Mouse (Mus musculus): ENCODE data around the gene Gm42688. TPM values are rescaled to one million over a fixed set of nuclear protein-coding genes. Genes with fewer than 3 reads are reported as not detected.

Gm42688 gene
- polyA plus RNA-seq, 1 experiment from 2014 or later, result 4.9 TPM

DNA sequence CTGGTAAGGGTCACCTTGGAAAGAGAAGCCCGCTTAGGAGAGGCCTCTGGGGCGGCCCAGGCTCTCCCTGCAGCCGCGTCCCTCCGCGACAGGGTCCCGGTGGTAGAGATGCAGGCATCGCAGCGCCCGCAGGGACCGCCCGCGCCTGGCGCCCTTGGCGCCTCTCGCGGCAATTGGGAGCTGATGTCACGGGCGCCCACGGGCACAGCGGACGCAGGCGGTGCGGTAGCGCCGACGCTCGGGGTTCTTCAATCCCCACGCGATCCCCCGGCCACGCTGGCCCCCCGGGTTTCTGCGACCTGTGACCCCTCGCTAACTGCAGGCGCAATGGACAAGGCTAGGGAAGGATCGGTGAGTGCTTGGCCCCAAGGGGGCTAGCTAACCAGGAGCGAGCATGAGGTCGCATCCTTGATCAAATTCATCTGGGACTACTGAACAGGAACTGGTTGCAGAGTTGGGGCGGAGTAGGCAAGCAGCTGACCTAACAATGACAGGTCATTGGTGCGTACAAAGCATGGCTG lies 40.9 kb downstream of the Gm42688 start:
- Histone ChIP-seq H3K9ac (replicated peaks; ENCODE audit: low read depth, low read length) (peak overlapping the region; percentile 64), H3K4me1 (replicated peaks; ENCODE audit: control insufficient read depth, insufficient read depth, low read length) (peaks cover 17% of the 10 kb centered on the region), H3K36me3 (ENCODE audit: control insufficient read depth, insufficient read depth) (no peaks in the 10 kb centered on the region), H3K27ac (ENCODE audit: low read length) (no peak overlapping the region), H3K4me2 (ENCODE audit: low read length) (peak overlapping the region; percentile 72), H3K27me3 (replicated peaks; ENCODE audit: control insufficient read depth, insufficient read depth, low read length) (peaks cover 2% of the 10 kb centered on the region), H3K9me3 (ENCODE audit: control insufficient read depth, low read length) (no peaks in the 10 kb centered on the region), H3K4me3 (replicated peaks; ENCODE audit: low read length) (peak overlapping the region; percentile 39)
- ATAC-seq, result peak; percentile 37
- 4% methylated on average over 41 of the region's 41 CpGs for WGBS

DNA sequence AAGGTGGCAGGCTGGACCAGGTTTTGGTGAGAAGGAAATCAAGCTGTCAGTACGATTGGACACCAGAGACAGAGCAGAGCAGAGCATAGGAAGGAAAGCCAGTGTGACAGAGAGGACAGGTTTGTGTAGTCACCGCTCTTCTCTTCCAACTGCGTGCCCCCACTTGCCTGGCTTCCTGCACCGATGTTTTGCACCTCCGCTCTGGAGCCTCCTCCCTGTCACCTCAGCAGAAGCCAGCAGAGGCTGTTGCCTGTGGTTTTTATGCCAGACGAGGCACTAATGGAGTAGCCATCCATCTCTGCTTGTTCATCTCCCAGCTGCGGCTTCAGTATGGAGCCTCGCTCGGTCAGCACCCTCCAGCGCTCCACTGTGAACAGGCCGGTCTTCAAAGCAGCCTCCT lies 41.5 kb downstream of the Gm42688 start:
- Histone ChIP-seq H3K4me1 (replicated peaks; ENCODE audit: control insufficient read depth, insufficient read depth, low read length) (peaks cover 11% of the 10 kb centered on the region), H3K27me3 (replicated peaks; ENCODE audit: control insufficient read depth, insufficient read depth, low read length) (no peaks in the 10 kb centered on the region; the same call in 1 of the 2 replicates), H3K36me3 (ENCODE audit: control insufficient read depth, insufficient read depth) (no peaks in the 10 kb centered on the region)

DNA sequence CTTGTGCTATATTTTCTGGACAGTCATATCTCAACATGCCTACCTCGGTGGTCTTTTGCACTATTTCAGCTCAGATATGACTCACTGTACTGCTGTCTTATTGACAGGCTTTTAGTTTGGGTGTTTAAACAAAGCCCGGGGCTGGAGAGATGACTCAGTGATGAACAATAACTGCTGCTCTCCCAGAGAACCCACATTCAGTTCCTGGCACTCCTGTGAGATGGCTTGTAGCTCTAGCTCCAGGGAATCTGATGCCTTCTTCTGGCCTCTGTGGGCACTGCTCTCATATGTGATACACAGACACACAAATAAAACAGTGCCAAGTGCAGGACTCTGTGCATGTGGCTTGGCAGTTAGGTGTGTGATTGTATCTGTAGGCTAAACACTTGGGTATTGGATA lies 43.8 kb downstream of the Gm42688 start:
- 77% methylated on average over 2 of the region's 2 CpGs for WGBS
- ATAC-seq, result no peak
- H3K9me3 ChIP-seq (ENCODE audit: control insufficient read depth, low read length), result no peaks in the 10 kb centered on the region
- H3K36me3 ChIP-seq (ENCODE audit: control insufficient read depth, insufficient read depth), result no peaks in the 10 kb centered on the region
- no peak overlapping the region for H3K9ac ChIP-seq (replicated peaks; ENCODE audit: low read depth, low read length)
- no peak overlapping the region for H3K4me3 ChIP-seq (replicated peaks; ENCODE audit: low read length)
- no peak overlapping the region for H3K27ac ChIP-seq (ENCODE audit: low read length)
- no peak overlapping the region for H3K4me2 ChIP-seq (ENCODE audit: low read length)
- H3K4me1 ChIP-seq (replicated peaks; ENCODE audit: control insufficient read depth, insufficient read depth, low read length), result peaks cover 8% of the 10 kb centered on the region
- no peaks in the 10 kb centered on the region; the same call in 1 of the 2 replicates for H3K27me3 ChIP-seq (replicated peaks; ENCODE audit: control insufficient read depth, insufficient read depth, low read length)

More for the DNA sequence above, 41.5 kb downstream of the Gm42688 start:
- 66% methylated on average over 11 of the region's 11 CpGs for WGBS
- Histone ChIP-seq H3K9me3 (ENCODE audit: control insufficient read depth, low read length) (no peaks in the 10 kb centered on the region), H3K4me3 (replicated peaks; ENCODE audit: low read length) (no peak overlapping the region), H3K27ac (ENCODE audit: low read length) (no peak overlapping the region), H3K9ac (replicated peaks; ENCODE audit: low read depth, low read length) (no peak overlapping the region), H3K4me2 (ENCODE audit: low read length) (no peak overlapping the region)
- no peak for ATAC-seq

DNA sequence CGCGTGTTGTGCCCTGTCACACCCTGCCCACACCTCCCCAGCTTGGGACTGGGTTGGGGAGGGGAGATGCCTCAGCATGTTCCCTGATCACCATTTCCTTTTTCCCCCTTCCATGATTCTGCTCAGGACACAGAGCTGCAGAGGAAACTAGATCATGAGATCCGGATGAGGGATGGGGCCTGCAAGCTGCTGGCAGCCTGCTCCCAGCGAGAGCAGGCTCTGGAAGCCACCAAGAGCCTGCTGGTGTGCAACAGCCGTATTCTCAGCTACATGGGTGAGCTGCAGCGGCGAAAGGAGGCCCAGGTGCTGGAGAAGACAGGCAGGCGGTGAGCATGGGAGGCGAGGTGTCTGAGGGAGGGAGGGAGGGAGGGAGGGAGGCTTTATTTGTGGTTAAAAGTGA lies 44.4 kb downstream of the Gm42688 start:
- H3K27ac ChIP-seq (ENCODE audit: low read length), result no peak overlapping the region
- H3K36me3 ChIP-seq (ENCODE audit: control insufficient read depth, insufficient read depth), result no peaks in the 10 kb centered on the region
- ATAC-seq, result no peak
- no peaks in the 10 kb centered on the region; the same call in 1 of the 2 replicates for H3K27me3 ChIP-seq (replicated peaks; ENCODE audit: control insufficient read depth, insufficient read depth, low read length)
- no peak overlapping the region for H3K4me2 ChIP-seq (ENCODE audit: low read length)
- H3K4me3 ChIP-seq (replicated peaks; ENCODE audit: low read length), result no peak overlapping the region
- H3K9me3 ChIP-seq (ENCODE audit: control insufficient read depth, low read length), result no peaks in the 10 kb centered on the region
- no peak overlapping the region for H3K9ac ChIP-seq (replicated peaks; ENCODE audit: low read depth, low read length)
- H3K4me1 ChIP-seq (replicated peaks; ENCODE audit: control insufficient read depth, insufficient read depth, low read length), result peaks cover 8% of the 10 kb centered on the region
- 79% methylated on average over 9 of the region's 9 CpGs for whole genome bisulfite sequencing

DNA sequence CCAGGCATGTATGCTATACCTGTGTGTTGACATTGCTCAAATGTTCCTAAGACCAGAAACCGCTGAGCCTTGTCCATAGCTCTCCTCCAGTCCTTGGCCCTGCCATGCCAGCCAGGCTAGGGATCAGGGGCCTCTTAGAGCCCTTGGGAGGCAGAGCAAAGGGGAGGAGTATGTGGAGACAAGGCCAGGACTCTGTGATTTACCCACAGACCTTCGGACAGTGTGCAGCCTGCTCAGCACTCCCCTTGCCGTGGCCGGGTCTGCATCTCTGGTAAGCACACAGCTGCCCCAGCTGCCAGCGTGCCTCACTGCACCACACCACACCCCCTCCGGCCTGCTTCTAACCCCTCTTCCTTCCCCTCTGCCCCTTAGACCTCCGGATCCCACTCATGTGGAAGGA lies 45.9 kb downstream of the Gm42688 start:
- Histone ChIP-seq H3K9ac (replicated peaks; ENCODE audit: low read depth, low read length) (no peak overlapping the region), H3K36me3 (ENCODE audit: control insufficient read depth, insufficient read depth) (no peaks in the 10 kb centered on the region), H3K27ac (ENCODE audit: low read length) (no peak overlapping the region), H3K9me3 (ENCODE audit: control insufficient read depth, low read length) (no peaks in the 10 kb centered on the region), H3K27me3 (replicated peaks; ENCODE audit: control insufficient read depth, insufficient read depth, low read length) (no peaks in the 10 kb centered on the region; the same call in 1 of the 2 replicates), H3K4me2 (ENCODE audit: low read length) (no peak overlapping the region), H3K4me1 (replicated peaks; ENCODE audit: control insufficient read depth, insufficient read depth, low read length) (peaks cover 2% of the 10 kb centered on the region), H3K4me3 (replicated peaks; ENCODE audit: low read length) (no peak overlapping the region)
- WGBS, result 58% methylated on average over 7 of the region's 7 CpGs
- ATAC-seq, result no peak

DNA sequence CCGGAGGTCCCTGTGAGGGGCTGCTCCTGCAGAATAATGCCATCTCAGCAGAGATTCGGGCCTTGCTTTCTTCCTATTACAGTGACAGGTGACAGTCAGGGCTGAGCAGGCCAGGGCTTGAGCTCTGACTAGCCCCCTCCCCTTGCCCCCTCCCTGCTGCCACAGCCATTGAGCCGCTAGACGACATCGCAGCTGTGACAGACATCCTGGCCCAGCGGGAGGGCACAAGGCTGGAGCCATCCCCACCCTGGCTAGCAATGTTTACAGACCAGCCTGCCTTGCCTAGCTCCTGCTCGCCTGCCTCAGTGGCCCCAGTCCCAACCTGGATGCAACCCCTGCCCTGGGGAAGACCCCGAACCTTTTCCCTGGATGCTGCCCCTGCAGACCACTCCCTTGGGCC lies 50.3 kb downstream of the Gm42688 start:
- Histone ChIP-seq H3K4me3 (replicated peaks; ENCODE audit: low read length) (no peak overlapping the region), H3K4me2 (ENCODE audit: low read length) (no peak overlapping the region), H3K9me3 (ENCODE audit: control insufficient read depth, low read length) (no peaks in the 10 kb centered on the region), H3K27ac (ENCODE audit: low read length) (no peak overlapping the region), H3K4me1 (replicated peaks; ENCODE audit: control insufficient read depth, insufficient read depth, low read length) (peaks cover 12% of the 10 kb centered on the region), H3K9ac (replicated peaks; ENCODE audit: low read depth, low read length) (no peak overlapping the region), H3K36me3 (ENCODE audit: control insufficient read depth, insufficient read depth) (no peaks in the 10 kb centered on the region; the same call in 1 of the 2 replicates), H3K27me3 (replicated peaks; ENCODE audit: control insufficient read depth, insufficient read depth, low read length) (no peaks in the 10 kb centered on the region)
- no peak for ATAC-seq
- 34% methylated on average over 8 of the region's 8 CpGs for WGBS

DNA sequence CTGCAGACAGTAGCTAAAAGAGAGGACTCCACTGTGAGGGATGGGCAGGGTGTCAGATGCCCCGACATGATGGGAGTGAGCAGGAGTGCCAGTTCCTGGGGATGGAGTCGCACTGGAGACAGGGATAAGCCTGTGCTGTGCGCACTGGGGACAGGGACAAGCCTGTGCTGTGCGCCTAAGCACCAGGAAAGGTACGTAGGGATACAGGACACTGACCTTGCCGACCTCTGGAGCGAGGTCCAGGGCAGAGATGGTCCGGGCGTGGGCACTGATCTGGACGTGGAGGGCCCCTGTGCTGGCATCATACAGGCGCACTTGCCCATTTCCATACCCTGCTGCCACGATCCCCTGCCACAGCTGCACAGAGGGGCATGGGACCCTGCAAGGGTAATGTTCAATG lies 51.6 kb downstream of the Gm42688 start:
- no peak overlapping the region for H3K27ac ChIP-seq (ENCODE audit: low read length)
- H3K27me3 ChIP-seq (replicated peaks; ENCODE audit: control insufficient read depth, insufficient read depth, low read length), result no peaks in the 10 kb centered on the region
- 90% methylated on average over 12 of the region's 12 CpGs for WGBS
- H3K9me3 ChIP-seq (ENCODE audit: control insufficient read depth, low read length), result no peaks in the 10 kb centered on the region
- peaks cover 12% of the 10 kb centered on the region for H3K4me1 ChIP-seq (replicated peaks; ENCODE audit: control insufficient read depth, insufficient read depth, low read length)
- H3K36me3 ChIP-seq (ENCODE audit: control insufficient read depth, insufficient read depth), result no peaks in the 10 kb centered on the region; the same call in 1 of the 2 replicates
- H3K4me2 ChIP-seq (ENCODE audit: low read length), result no peak overlapping the region
- ATAC-seq, result no peak
- H3K4me3 ChIP-seq (replicated peaks; ENCODE audit: low read length), result no peak overlapping the region
- no peak overlapping the region for H3K9ac ChIP-seq (replicated peaks; ENCODE audit: low read depth, low read length)

DNA sequence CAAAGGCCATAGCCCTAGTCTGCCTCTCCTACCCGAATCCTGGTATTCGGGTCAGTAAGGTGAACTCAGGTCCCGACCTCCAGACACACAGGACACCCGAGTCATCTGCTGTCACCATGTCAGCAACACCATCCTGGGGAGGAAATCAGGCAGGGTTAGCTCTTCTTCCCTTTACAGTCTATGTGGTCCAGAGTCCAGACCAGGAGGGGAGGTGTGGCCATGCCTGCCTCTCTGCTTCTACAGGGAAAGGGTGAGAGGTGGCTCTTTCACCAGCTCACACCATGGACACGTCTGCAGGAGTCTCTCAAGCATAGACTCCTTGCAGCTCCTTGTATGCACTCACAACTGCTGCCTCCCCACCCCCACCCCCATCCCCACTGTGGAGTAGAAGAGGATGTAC lies 52.1 kb downstream of the Gm42688 start:
- no peak overlapping the region for H3K4me3 ChIP-seq (replicated peaks; ENCODE audit: low read length)
- no peak overlapping the region for H3K9ac ChIP-seq (replicated peaks; ENCODE audit: low read depth, low read length)
- H3K4me1 ChIP-seq (replicated peaks; ENCODE audit: control insufficient read depth, insufficient read depth, low read length), result peaks cover 12% of the 10 kb centered on the region
- H3K27ac ChIP-seq (ENCODE audit: low read length), result no peak overlapping the region
- ATAC-seq, result no peak
- no peaks in the 10 kb centered on the region for H3K27me3 ChIP-seq (replicated peaks; ENCODE audit: control insufficient read depth, insufficient read depth, low read length)
- WGBS, result 84% methylated on average over 5 of the region's 5 CpGs
- no peaks in the 10 kb centered on the region for H3K9me3 ChIP-seq (ENCODE audit: control insufficient read depth, low read length)
- no peak overlapping the region for H3K4me2 ChIP-seq (ENCODE audit: low read length)
- no peaks in the 10 kb centered on the region; the same call in 1 of the 2 replicates for H3K36me3 ChIP-seq (ENCODE audit: control insufficient read depth, insufficient read depth)

DNA sequence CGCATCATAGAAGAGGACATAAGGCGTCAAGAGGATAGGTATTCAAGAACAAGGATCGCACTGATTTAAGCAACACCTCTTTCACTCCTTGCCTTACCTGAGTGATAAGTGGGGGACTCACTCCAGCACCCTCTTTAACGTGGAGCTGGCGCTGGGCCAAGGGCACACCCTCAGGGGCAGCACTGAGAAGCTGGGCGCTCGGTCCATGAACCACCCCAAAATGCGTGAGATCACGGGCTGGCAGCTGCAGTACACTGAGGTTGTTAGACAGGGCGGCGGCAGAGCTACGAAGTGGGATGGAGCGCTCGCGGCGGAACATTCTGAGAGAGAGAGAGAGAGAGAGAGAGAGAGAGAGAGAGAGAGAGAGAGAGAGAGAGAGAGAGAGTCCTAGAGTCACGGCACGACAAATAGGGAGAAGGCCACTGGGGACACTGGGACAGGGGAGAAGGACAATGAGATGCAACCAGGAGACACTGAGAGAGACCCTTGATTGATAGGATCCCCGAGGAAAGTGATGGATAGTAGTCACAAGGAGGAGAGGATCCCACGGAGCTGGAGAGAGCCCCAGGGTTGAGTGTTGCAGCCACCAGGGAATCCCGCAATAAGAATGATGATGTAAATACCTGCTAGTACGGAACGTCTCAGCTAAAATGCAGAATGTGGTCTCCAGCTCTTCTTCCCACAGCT lies 54.3 kb downstream of the Gm42688 start:
- WGBS, result 8% methylated on average over 23 of the region's 23 CpGs

More for the DNA sequence above, 54.3 kb downstream of the Gm42688 start:
- peaks cover 8% of the 10 kb centered on the region for H3K27me3 ChIP-seq (replicated peaks; ENCODE audit: control insufficient read depth, insufficient read depth, low read length)
- H3K27ac ChIP-seq (ENCODE audit: low read length), result no peak overlapping the region
- no peaks in the 10 kb centered on the region for H3K9me3 ChIP-seq (ENCODE audit: control insufficient read depth, low read length)
- peaks cover 12% of the 10 kb centered on the region for H3K4me1 ChIP-seq (replicated peaks; ENCODE audit: control insufficient read depth, insufficient read depth, low read length)
- peak overlapping the region; percentile 57 for H3K9ac ChIP-seq (replicated peaks; ENCODE audit: low read depth, low read length)
- H3K4me3 ChIP-seq (replicated peaks; ENCODE audit: low read length), result peak overlapping the region; percentile 63
- ATAC-seq, result peak; percentile 51
- no peaks in the 10 kb centered on the region; the same call in 1 of the 2 replicates for H3K36me3 ChIP-seq (ENCODE audit: control insufficient read depth, insufficient read depth)
- peak overlapping the region; percentile 71 for H3K4me2 ChIP-seq (ENCODE audit: low read length)

All from forebrain, embryonic 16.5 days (tissue).